Mouse (Mus musculus) limb, embryonic 15.5 days (tissue): ENCODE measurements at regions not wholly inside any gene's neighbourhood (a gene's known extent, or its start where the extent isn't known, plus 50 kb on each side); places are given as distances from the start of the nearest gene placed in this dataset.

Source experiments
- ATAC-seq: fragments of 200-750 bp; cut with Nextera tagmentation; 2 replicates; pipeline ENCODE4 v1.8.0; 2017; ENCODE audit warnings: low read depth, moderate TSS enrichment; ENCODE audit not compliant: insufficient number of reproducible peaks, low FRiP score, low TSS enrichment
- H3K27ac ChIP-seq: fragments of 300-500 bp; sonication (generic); 2 replicates; pipeline ENCODE4 v1.5.1; 2015; ENCODE audit warnings: moderate library complexity, mild to moderate bottlenecking, inconsistent platforms
- H3K27me3 ChIP-seq: fragments of 300-500 bp; sonication (generic); 2 replicates; pipeline ENCODE4 v1.6.1; 2015; ENCODE audit warnings: inconsistent platforms
- H3K36me3 ChIP-seq: fragments of 300-500 bp; sonication (generic); 2 replicates; pipeline ENCODE4 v1.6.1; 2015; ENCODE audit warnings: inconsistent platforms
- H3K4me1 ChIP-seq: fragments of 300-500 bp; sonication (generic); 2 replicates; pipeline ENCODE4 v1.6.1; 2015; ENCODE audit warnings: inconsistent platforms
- H3K4me2 ChIP-seq: fragments of 300-500 bp; sonication (generic); 2 replicates; pipeline ENCODE4 v1.6.1; 2015; ENCODE audit warnings: mild to moderate bottlenecking, inconsistent platforms
- H3K4me3 ChIP-seq: fragments of 300-500 bp; sonication (generic); 2 replicates; pipeline ENCODE4 v1.5.1; 2015; ENCODE audit warnings: mild to moderate bottlenecking, inconsistent platforms
- H3K9ac ChIP-seq: fragments of 300-500 bp; sonication (generic); 2 replicates; pipeline ENCODE4 v1.6.1; 2015; ENCODE audit warnings: inconsistent platforms
- H3K9me3 ChIP-seq: fragments of 300-500 bp; sonication (generic); 2 replicates; pipeline ENCODE4 v1.6.1; 2016; ENCODE audit warnings: inconsistent platforms
- WGBS: fragments of 180-500 bp; shearing (Covaris S2); methylation state at CpG from one replicate; pipeline ENCODE4 v1.1.7; 2015; 5-methylcytosine and 5-hydroxymethylcytosine counted together

GRCm38 (mm10) chr4:95450286-95450685, 107.0 kb upstream of the Fggy start:
- Histone ChIP-seq H3K4me2 (no peak overlapping the region), H3K27me3 (no peaks in the 10 kb centered on the region), H3K36me3 (no peaks in the 10 kb centered on the region), H3K4me3 (no peak overlapping the region), H3K27ac (no peak overlapping the region), H3K4me1 (no peaks in the 10 kb centered on the region), H3K9ac (no peak overlapping the region), H3K9me3 (no peaks in the 10 kb centered on the region)
- ATAC-seq, result no peak
- 86% methylated on average over 1 of the region's 1 CpGs for WGBS

GRCm38 (mm10) chr4:95451831-95452230, 105.5 kb upstream of the Fggy start:
- Histone ChIP-seq H3K36me3 (no peaks in the 10 kb centered on the region), H3K4me2 (no peak overlapping the region), H3K27ac (no peak overlapping the region), H3K9me3 (no peaks in the 10 kb centered on the region), H3K27me3 (no peaks in the 10 kb centered on the region), H3K4me3 (no peak overlapping the region), H3K9ac (no peak overlapping the region), H3K4me1 (peaks cover 6% of the 10 kb centered on the region; the same call in 1 of the 2 replicates)
- ATAC-seq, result no peak
- WGBS, result 76% methylated on average over 3 of the region's 3 CpGs

DNA sequence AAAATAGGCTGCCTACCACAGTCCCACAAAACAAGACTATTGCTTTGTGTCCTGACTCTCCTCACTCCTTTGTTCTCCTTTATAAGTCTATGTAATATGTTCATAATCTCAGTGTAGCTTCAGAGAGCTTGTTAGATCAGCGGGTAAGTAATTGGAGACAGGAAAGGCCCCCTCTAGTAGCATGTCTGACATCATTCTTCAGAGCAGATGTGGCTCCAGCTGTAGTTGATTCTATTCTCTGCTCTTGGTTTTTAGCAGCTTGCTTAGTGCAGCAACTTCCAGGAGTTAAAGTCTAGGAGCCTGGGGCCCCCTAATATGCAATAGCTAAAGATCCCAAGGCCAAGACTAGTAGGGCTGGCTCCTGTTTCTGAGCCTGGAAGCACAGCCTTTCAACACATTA, 101.0 kb upstream of the Fggy start:
- H3K27ac ChIP-seq, result no peak overlapping the region
- H3K36me3 ChIP-seq, result no peaks in the 10 kb centered on the region
- H3K4me3 ChIP-seq, result no peak overlapping the region
- no peak for ATAC-seq
- H3K27me3 ChIP-seq, result no peaks in the 10 kb centered on the region
- H3K9ac ChIP-seq, result no peak overlapping the region
- H3K4me2 ChIP-seq, result no peak overlapping the region
- H3K4me1 ChIP-seq, result peaks cover 7% of the 10 kb centered on the region; the same call in 1 of the 2 replicates
- no peaks in the 10 kb centered on the region for H3K9me3 ChIP-seq
- 21% methylated on average over 1 of the region's 1 CpGs for WGBS

DNA sequence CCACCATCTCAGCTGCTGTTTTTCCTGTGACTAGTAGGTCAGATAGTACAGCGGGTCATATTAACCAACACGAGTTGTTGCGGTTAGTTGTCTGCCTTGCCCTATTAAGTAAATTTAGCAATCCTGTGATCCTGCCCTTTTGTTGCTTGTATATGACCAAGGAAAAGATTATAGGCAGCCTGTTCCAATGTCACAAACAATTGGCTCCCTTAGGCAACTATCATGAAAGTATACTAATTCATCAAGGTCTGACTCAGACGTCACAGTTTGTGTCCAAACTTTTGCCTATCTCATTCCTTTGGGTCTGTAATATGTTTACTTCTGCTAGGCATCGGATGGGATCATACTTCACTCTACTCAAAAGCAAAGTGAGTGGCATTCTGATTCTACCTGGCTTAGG, 100.4 kb upstream of the Fggy start:
- no peak overlapping the region for H3K4me3 ChIP-seq
- 79% methylated on average over 5 of the region's 5 CpGs for WGBS
- ATAC-seq, result no peak
- no peaks in the 10 kb centered on the region for H3K36me3 ChIP-seq
- no peaks in the 10 kb centered on the region for H3K9me3 ChIP-seq
- no peak overlapping the region for H3K4me2 ChIP-seq
- no peak overlapping the region for H3K27ac ChIP-seq
- H3K9ac ChIP-seq, result no peak overlapping the region
- H3K27me3 ChIP-seq, result no peaks in the 10 kb centered on the region
- H3K4me1 ChIP-seq, result peaks cover 7% of the 10 kb centered on the region; the same call in 1 of the 2 replicates

DNA sequence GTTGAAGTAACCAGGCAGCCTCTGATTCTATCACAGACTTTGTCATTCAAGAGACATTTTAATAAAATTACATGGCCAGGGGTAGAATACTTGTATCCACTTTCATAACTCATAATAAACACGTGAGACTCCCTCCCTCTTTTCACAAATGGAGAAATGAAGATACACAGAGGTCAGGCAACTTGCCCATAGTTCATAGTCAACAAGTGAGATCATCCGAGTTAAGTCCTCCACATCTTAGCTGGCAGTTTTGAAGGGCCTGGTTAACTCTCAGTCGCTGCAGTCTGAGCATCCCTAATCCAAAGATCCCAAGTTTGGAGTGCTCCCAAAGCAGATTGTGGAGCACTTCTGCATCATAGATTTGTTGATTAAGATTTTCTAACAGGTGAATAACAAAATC, 94.8 kb upstream of the Fggy start:
- no peak overlapping the region for H3K4me2 ChIP-seq
- H3K9ac ChIP-seq, result no peak overlapping the region
- no peaks in the 10 kb centered on the region for H3K36me3 ChIP-seq
- WGBS, result 70% methylated on average over 3 of the region's 3 CpGs
- peaks cover 4% of the 10 kb centered on the region; the same call in 1 of the 2 replicates for H3K4me1 ChIP-seq
- no peak overlapping the region for H3K27ac ChIP-seq
- H3K9me3 ChIP-seq, result no peaks in the 10 kb centered on the region
- H3K4me3 ChIP-seq, result no peak overlapping the region
- no peak for ATAC-seq
- no peaks in the 10 kb centered on the region for H3K27me3 ChIP-seq

GRCm38 (mm10) chr4:95463082-95463825, 94.1 kb upstream of the Fggy start:
- Histone ChIP-seq H3K4me3 (no peak overlapping the region), H3K27me3 (no peaks in the 10 kb centered on the region), H3K9ac (no peak overlapping the region), H3K4me2 (no peak overlapping the region), H3K27ac (no peak overlapping the region), H3K9me3 (no peaks in the 10 kb centered on the region), H3K36me3 (no peaks in the 10 kb centered on the region), H3K4me1 (peaks cover 4% of the 10 kb centered on the region; the same call in 1 of the 2 replicates)
- ATAC-seq, result no peak
- 73% methylated on average over 8 of the region's 8 CpGs for WGBS

DNA sequence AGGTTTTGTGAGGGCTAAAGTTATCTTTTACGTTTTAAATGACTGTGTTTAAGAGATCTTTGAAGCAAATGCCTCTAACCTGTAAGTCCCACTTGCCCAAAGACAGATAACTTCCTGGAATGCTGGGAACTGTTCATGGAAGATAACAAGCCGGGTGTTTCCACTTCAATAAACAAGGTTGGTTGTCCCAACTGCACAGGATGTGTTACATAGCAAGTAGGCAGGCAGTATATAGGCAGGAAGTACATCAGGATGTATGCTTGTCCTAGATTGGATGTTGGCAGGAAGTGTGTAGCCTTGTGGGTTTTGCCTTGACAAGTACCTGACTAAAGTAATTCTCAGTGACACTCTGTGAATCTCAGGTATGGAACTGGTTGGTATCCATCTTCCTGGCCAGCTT, 90.7 kb upstream of the Fggy start:
- Histone ChIP-seq H3K4me3 (no peak overlapping the region), H3K4me1 (peaks cover 4% of the 10 kb centered on the region; the same call in 1 of the 2 replicates), H3K4me2 (no peak overlapping the region), H3K9me3 (no peaks in the 10 kb centered on the region), H3K27me3 (no peaks in the 10 kb centered on the region), H3K27ac (no peak overlapping the region), H3K36me3 (no peaks in the 10 kb centered on the region), H3K9ac (no peak overlapping the region)
- no peak for ATAC-seq
- 45% methylated on average over 2 of the region's 2 CpGs for WGBS

DNA sequence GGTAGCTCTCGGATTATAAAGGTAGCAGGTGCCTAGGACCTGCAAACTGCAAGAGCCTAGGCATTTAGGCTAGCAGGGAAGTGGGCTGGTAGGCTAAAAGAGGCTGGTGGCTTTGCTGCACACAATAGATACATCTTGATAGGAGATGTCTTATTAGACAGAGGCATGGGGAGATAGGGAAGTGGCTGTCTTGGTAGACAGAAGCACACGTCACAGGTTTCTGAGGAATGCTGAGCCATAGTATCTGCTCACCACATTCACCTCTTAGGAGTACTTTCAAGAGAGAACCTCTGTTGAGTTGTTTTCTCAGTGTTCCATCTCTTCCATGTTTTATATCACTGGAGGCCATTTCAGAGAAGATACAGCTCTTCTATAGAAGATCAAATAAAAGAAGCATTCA, 89.8 kb upstream of the Fggy start:
- WGBS, result 85% methylated on average over 2 of the region's 2 CpGs
- no peaks in the 10 kb centered on the region for H3K9me3 ChIP-seq
- peaks cover 4% of the 10 kb centered on the region; the same call in 1 of the 2 replicates for H3K4me1 ChIP-seq
- no peaks in the 10 kb centered on the region for H3K36me3 ChIP-seq
- H3K4me2 ChIP-seq, result no peak overlapping the region
- no peak overlapping the region for H3K27ac ChIP-seq
- no peaks in the 10 kb centered on the region for H3K27me3 ChIP-seq
- H3K9ac ChIP-seq, result no peak overlapping the region
- ATAC-seq, result no peak
- no peak overlapping the region for H3K4me3 ChIP-seq

- WGBS, result 71% methylated on average over 5 of the region's 5 CpGs
- peaks cover 17% of the 10 kb centered on the region for H3K4me1 ChIP-seq
- H3K4me2 ChIP-seq, result no peak overlapping the region
- no peaks in the 10 kb centered on the region for H3K9me3 ChIP-seq
- no peaks in the 10 kb centered on the region for H3K36me3 ChIP-seq
- H3K27me3 ChIP-seq, result 0 out of 2 replicates have a peak, but pooled peaks cover 3% of the 10 kb centered on the region
- H3K9ac ChIP-seq, result no peak overlapping the region
- no peak overlapping the region for H3K27ac ChIP-seq
- ATAC-seq, result no peak
- no peak overlapping the region for H3K4me3 ChIP-seq
Observed at GRCm38 (mm10) chr4:95474726-95475406, 82.4 kb upstream of the Fggy start.

- peak; percentile 72 for ATAC-seq
- H3K9ac ChIP-seq, result no peak overlapping the region
- no peaks in the 10 kb centered on the region for H3K9me3 ChIP-seq
- H3K4me2 ChIP-seq, result 0 out of 2 replicates have a peak overlapping the region, but pooled peaks have one; percentile 15
- H3K4me3 ChIP-seq, result no peak overlapping the region
- peaks cover 17% of the 10 kb centered on the region for H3K4me1 ChIP-seq
- H3K36me3 ChIP-seq, result no peaks in the 10 kb centered on the region
- 0 out of 2 replicates have a peak, but pooled peaks cover 3% of the 10 kb centered on the region for H3K27me3 ChIP-seq
- peak overlapping the region; percentile 67 for H3K27ac ChIP-seq
- WGBS, result 19% methylated on average over 12 of the region's 12 CpGs
Observed at GRCm38 (mm10) chr4:95476071-95476724, 81.1 kb upstream of the Fggy start.

- Histone ChIP-seq H3K4me2 (no peak overlapping the region), H3K36me3 (no peaks in the 10 kb centered on the region), H3K4me3 (no peak overlapping the region), H3K27me3 (no peaks in the 10 kb centered on the region), H3K27ac (no peak overlapping the region), H3K9ac (no peak overlapping the region), H3K9me3 (no peaks in the 10 kb centered on the region), H3K4me1 (no peaks in the 10 kb centered on the region; the same call in 1 of the 2 replicates)
- ATAC-seq, result peak; percentile 55; the same call in 1 of the 2 replicates
- WGBS, result 74% methylated on average over 6 of the region's 6 CpGs
Observed at GRCm38 (mm10) chr4:95483571-95483970, 73.7 kb upstream of the Fggy start.

DNA sequence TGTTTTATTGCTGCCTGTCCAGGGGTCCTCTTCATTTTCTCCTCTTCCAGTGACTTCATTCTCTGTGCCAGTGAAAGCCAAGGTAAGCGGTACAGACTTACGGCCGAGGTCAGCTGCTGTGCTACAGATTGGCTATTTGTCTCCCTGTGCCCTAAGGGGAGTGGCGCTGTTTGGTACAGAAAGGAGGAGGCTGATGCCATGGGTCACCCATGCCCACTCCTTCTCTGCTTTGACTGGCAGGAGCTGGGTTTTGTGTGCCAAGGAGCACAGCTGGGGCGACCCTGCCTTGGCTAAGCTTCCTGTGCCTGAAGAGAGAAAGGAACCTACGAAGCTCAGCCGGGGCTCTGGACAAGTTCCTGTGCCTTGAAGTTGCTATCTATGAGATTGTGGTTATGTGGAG, 70.0 kb upstream of the Fggy start:
- Histone ChIP-seq H3K36me3 (no peaks in the 10 kb centered on the region), H3K9me3 (no peaks in the 10 kb centered on the region), H3K4me3 (no peak overlapping the region), H3K4me2 (no peak overlapping the region), H3K9ac (no peak overlapping the region), H3K4me1 (no peaks in the 10 kb centered on the region; the same call in 1 of the 2 replicates), H3K27me3 (no peaks in the 10 kb centered on the region), H3K27ac (no peak overlapping the region)
- no peak for ATAC-seq
- 85% methylated on average over 7 of the region's 7 CpGs for WGBS
